Mouse (Mus musculus) kidney, adult 2 months (tissue): Measurements from ENCODE around the gene Fopnl.

Experiments
- CTCF ChIP-seq: fragments of 200-500 bp; conservative IDR thresholded peaks from 2 replicates; pipeline ENCODE4 v1.5.1; 2011; ENCODE audit warnings: low read depth, mild to moderate bottlenecking, control low read depth, low read length, moderate library complexity, mixed read lengths; ENCODE audit not compliant: insufficient read depth, insufficient read length
- POLR2A ChIP-seq: fragments of 200-500 bp; IDR thresholded peaks from one replicate; pipeline ENCODE4 v1.6.1; 2011; ENCODE audit warnings: low read depth, low read length, control low read depth

DNA sequence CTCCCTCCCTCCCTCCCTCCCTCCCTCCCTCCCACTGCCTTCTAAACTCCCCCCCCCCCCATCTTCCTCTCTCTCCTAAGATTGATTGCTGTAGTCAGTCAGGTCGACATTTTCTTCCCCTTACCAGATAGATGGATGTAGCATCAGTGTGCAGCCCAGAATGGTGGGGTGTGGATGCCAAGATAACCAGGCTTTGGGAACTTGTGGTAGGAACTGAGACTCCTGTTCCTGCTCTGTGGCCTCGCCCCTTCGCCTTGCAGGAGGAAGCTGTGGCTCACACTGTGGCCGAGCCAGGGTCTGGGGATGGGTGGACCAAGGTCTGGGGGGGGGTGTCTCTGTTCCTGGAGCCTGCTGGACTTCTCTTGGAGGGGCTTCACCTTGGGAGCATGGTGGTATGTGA is 48.3 kb upstream of the Fopnl start:
- TF ChIP-seq CTCF = no peak
- TF ChIP-seq POLR2A = no peak
